Mouse (Mus musculus): ENCODE results near the gene Map3k9. TPM values are rescaled to one million over a fixed set of nuclear protein-coding genes. Genes with fewer than 3 reads are reported as not detected.

The Map3k9 gene
- polyA plus RNA-seq (2014; fragmentation: Illumina TruSeq; extraction: RNeasy Lipid Tissue Mini Kit (QIAGEN cat#74804); ENCODE audit: low read depth, low replicate concordance), result 1.3 TPM

GRCm38 (mm10) chr12:81781105-81781909 is at the start of gene Map3k9:
TSS of gene Map3k9 (minus strand) at chr12:81781175.

Other genes with a start within 250 kb of the Map3k9 start
- gene Gm20498, start 248.3 kb downstream of the Map3k9 start, polyA plus RNA-seq (2014; fragmentation: Illumina TruSeq; extraction: RNeasy Lipid Tissue Mini Kit (QIAGEN cat#74804); ENCODE audit: low read depth, low replicate concordance), result 10.2 TPM
- 232 TPM for gene Synj2bp, start 248.3 kb downstream of the Map3k9 start, polyA plus RNA-seq (2014; fragmentation: Illumina TruSeq; extraction: RNeasy Lipid Tissue Mini Kit (QIAGEN cat#74804); ENCODE audit: low read depth, low replicate concordance)
- gene Adam21, start 212.7 kb downstream of the Map3k9 start, polyA plus RNA-seq (2014; fragmentation: Illumina TruSeq; extraction: RNeasy Lipid Tissue Mini Kit (QIAGEN cat#74804); ENCODE audit: low read depth, low replicate concordance), result not detected
- gene Med6, start 186.2 kb downstream of the Map3k9 start, polyA plus RNA-seq (2014; fragmentation: Illumina TruSeq; extraction: RNeasy Lipid Tissue Mini Kit (QIAGEN cat#74804); ENCODE audit: low read depth, low replicate concordance), result 83.3 TPM
- gene Ttc9, start 149.9 kb downstream of the Map3k9 start, polyA plus RNA-seq (2014; fragmentation: Illumina TruSeq; extraction: RNeasy Lipid Tissue Mini Kit (QIAGEN cat#74804); ENCODE audit: low read depth, low replicate concordance), result 1.2 TPM
- 12.4 TPM for gene Pcnx, start 78.8 kb upstream of the Map3k9 start, polyA plus RNA-seq (2014; fragmentation: Illumina TruSeq; extraction: RNeasy Lipid Tissue Mini Kit (QIAGEN cat#74804); ENCODE audit: low read depth, low replicate concordance)